Mouse (Mus musculus) thymus, adult 2 months (tissue): ENCODE results near the gene Samd4b.

Source experiments
- CTCF ChIP-seq: fragments of 200-500 bp; IDR thresholded peaks from 2 replicates; pipeline ENCODE4 v1.5.1; 2012; ENCODE audit warnings: mild to moderate bottlenecking, control low read depth, low read length, moderate library complexity, borderline replicate concordance; ENCODE audit not compliant: control insufficient read depth, poor library complexity, insufficient read depth; ENCODE audit errors: extremely low read depth
- POLR2A ChIP-seq: fragments of 200-500 bp; IDR thresholded peaks from 2 replicates; pipeline ENCODE4 v1.6.1; 2012; ENCODE audit warnings: mild to moderate bottlenecking, low read length, control low read depth, moderate library complexity; ENCODE audit not compliant: control insufficient read depth, poor library complexity, insufficient read depth; ENCODE audit errors: extremely low read depth

DNA sequence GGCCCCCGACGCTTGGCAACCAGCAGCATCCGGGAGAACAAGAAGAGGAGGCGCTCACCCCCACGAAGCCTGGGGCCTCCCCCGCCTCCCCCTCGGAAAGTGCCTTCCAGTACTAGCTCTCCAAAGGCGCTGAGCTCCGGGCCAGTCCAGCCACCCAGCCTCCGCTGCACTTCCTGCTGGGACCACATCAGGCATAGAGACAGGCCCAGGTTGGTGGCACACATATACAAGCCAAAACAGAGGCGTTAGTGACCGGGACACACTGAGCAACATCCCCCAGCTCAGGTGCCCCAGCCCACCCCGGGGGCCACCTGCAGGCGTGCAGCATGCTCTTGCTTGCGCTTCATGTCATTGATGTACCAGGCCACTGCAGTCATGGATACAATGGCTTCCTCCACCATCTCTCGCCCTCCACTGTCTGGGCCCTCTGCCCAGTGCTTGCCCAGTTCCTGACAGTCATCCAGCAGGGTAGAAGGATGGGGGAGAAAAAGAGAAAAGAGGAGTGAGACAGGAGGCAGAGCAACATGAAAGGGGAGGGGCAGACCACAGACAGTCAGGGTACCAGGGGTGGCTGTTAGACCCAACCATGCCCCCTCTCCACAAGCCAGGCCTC, 230.2 kb downstream of the Samd4b start:
- TF ChIP-seq CTCF, result no peak
- no peak for TF ChIP-seq POLR2A
